Mouse (Mus musculus) MEL (cell line): ENCODE results near the gene Tab1. TPM values are rescaled to one million over a fixed set of nuclear protein-coding genes. Genes with fewer than 3 reads are reported as not detected.

ENCODE experiments used
- DNase-seq: peaks from one replicate; pipeline ENCODE4 v3.0.0; 2011; ENCODE audit warnings: low read depth, low spot score
- H3K27ac ChIP-seq: 2 replicates; pipeline ENCODE4 v1.5.1; 2012; ENCODE audit warnings: low read depth, mild to moderate bottlenecking, control low read depth, low read length, moderate library complexity; ENCODE audit not compliant: control insufficient read depth
- H3K27me3 ChIP-seq, 2 experiments: fragments of 150-350 bp in 1 of 2; sonication (generic) in 1 of 2; 2 replicates each; pipeline ENCODE4 v1.6.1; 2012; ENCODE audit warnings: low read length in 2 of 2, mild to moderate bottlenecking in 2 of 2, improper control_type of control experiment in 1 of 2, moderate library complexity in 1 of 2; ENCODE audit not compliant: insufficient read depth in 2 of 2, control insufficient read depth in 1 of 2
- H3K36me3 ChIP-seq, 2 experiments: 2 replicates each; pipeline ENCODE4 v1.6.1; 2012 to 2014; ENCODE audit warnings: low read length in 2 of 2, improper control_type of control experiment in 1 of 2, inconsistent platforms in 1 of 2, mild to moderate bottlenecking in 1 of 2; ENCODE audit not compliant: insufficient read depth in 2 of 2, control insufficient read depth in 1 of 2
- H3K4me1 ChIP-seq, 2 experiments: fragments of 150-350 bp in 1 of 2; sonication (generic) in 1 of 2; 2 replicates each; pipeline ENCODE4 v1.6.1; 2012; ENCODE audit warnings: low read length in 2 of 2, improper control_type of control experiment in 1 of 2, mild to moderate bottlenecking in 1 of 2; ENCODE audit not compliant: insufficient read depth in 2 of 2, control insufficient read depth in 1 of 2
- H3K4me3 ChIP-seq, 2 experiments: fragments of 150-350 bp in 1 of 2; sonication (generic) in 1 of 2; 2 replicates each; pipeline ENCODE4 v1.5.1; 2012; ENCODE audit warnings: low read depth in 2 of 2, low read length in 2 of 2, mild to moderate bottlenecking in 2 of 2, moderate library complexity in 2 of 2, control low read depth in 1 of 2, improper control_type of control experiment in 1 of 2; ENCODE audit not compliant: control insufficient read depth in 1 of 2, insufficient read depth in 1 of 2
- H3K79me2 ChIP-seq: 2 replicates; pipeline ENCODE4 v1.6.1; 2012; ENCODE audit warnings: mild to moderate bottlenecking, low read length, moderate library complexity; ENCODE audit not compliant: control insufficient read depth, poor library complexity, insufficient read depth
- H3K9ac ChIP-seq: 2 replicates; pipeline ENCODE4 v1.6.1; 2012; ENCODE audit warnings: low read depth, mild to moderate bottlenecking, control low read depth, low read length, moderate library complexity; ENCODE audit not compliant: control insufficient read depth, poor library complexity, severe bottlenecking
- H3K9me3 ChIP-seq: fragments of 150-350 bp; sonication (generic); replicated peaks from 2 replicates; pipeline ENCODE4 v1.6.1; 2012; ENCODE audit warnings: mild to moderate bottlenecking, low read length, improper control_type of control experiment, moderate library complexity; ENCODE audit not compliant: insufficient read depth
- BHLHE40 ChIP-seq: IDR thresholded peaks from 2 replicates; pipeline ENCODE4 v1.6.1; 2012; ENCODE audit warnings: low read depth, mild to moderate bottlenecking, inconsistent platforms, low read length, improper control_type of control experiment, borderline replicate concordance
- CHD1 ChIP-seq: IDR thresholded peaks from 2 replicates; pipeline ENCODE4 v1.6.1; 2012; ENCODE audit warnings: low read depth, mild to moderate bottlenecking, inconsistent platforms, low read length, improper control_type of control experiment
- CHD2 ChIP-seq: IDR thresholded peaks from 2 replicates; pipeline ENCODE4 v1.6.1; 2011; ENCODE audit warnings: low read length, improper control_type of control experiment
- E2F4 ChIP-seq: IDR thresholded peaks from 2 replicates; pipeline ENCODE4 v1.6.1; 2011; ENCODE audit warnings: low read depth, low read length, improper control_type of control experiment, borderline replicate concordance
- ELF1 ChIP-seq: IDR thresholded peaks from 2 replicates; pipeline ENCODE4 v1.6.1; 2014; ENCODE audit warnings: low read depth, mild to moderate bottlenecking, inconsistent platforms, low read length, improper control_type of control experiment, moderate library complexity
- EP300 ChIP-seq, 2 experiments: IDR thresholded peaks; 2 replicates each; pipeline ENCODE4 v1.6.1; 2011; ENCODE audit warnings: improper control_type of control experiment in 2 of 2, low read length in 2 of 2, low read depth in 1 of 2, mild to moderate bottlenecking in 1 of 2
- ETS1 ChIP-seq: IDR thresholded peaks from 2 replicates; pipeline ENCODE4 v1.6.1; 2012; ENCODE audit warnings: low read depth, mild to moderate bottlenecking, inconsistent platforms, low read length, improper control_type of control experiment, moderate library complexity
- GABPA ChIP-seq: IDR thresholded peaks from 2 replicates; pipeline ENCODE4 v1.6.1; 2012; ENCODE audit warnings: low read depth, mild to moderate bottlenecking, inconsistent platforms, low read length, improper control_type of control experiment, moderate library complexity
- GATA1 ChIP-seq: IDR thresholded peaks from 2 replicates; pipeline ENCODE4 v1.6.1; 2011; ENCODE audit warnings: low read depth, low read length, improper control_type of control experiment
- HCFC1 ChIP-seq: IDR thresholded peaks from 2 replicates; pipeline ENCODE4 v1.6.1; 2012; ENCODE audit warnings: low read depth, mild to moderate bottlenecking, inconsistent platforms, low read length, improper control_type of control experiment, moderate library complexity
- JUND ChIP-seq: IDR thresholded peaks from 2 replicates; pipeline ENCODE4 v1.6.1; 2011; ENCODE audit warnings: low read depth, mild to moderate bottlenecking, improper control_type of control experiment, low read length
- KAT2A ChIP-seq: conservative IDR thresholded peaks from 2 replicates; pipeline ENCODE4 v1.6.1; 2012; ENCODE audit warnings: low read depth, low read length, improper control_type of control experiment, inconsistent platforms
- MAX ChIP-seq: IDR thresholded peaks from 2 replicates; pipeline ENCODE4 v1.6.1; 2011; ENCODE audit warnings: low read length, improper control_type of control experiment
- MAZ ChIP-seq: IDR thresholded peaks from 2 replicates; pipeline ENCODE4 v1.6.1; 2012; ENCODE audit warnings: low read depth, mild to moderate bottlenecking, inconsistent platforms, low read length, improper control_type of control experiment
- MXI1 ChIP-seq: IDR thresholded peaks from 2 replicates; pipeline ENCODE4 v1.6.1; 2011; ENCODE audit warnings: mild to moderate bottlenecking, low read depth, low read length, improper control_type of control experiment
- MYB ChIP-seq: IDR thresholded peaks from 2 replicates; pipeline ENCODE4 v1.6.1; 2011; ENCODE audit warnings: mild to moderate bottlenecking, low read depth, low read length, improper control_type of control experiment
- MYC ChIP-seq: IDR thresholded peaks from 2 replicates; pipeline ENCODE4 v1.6.1; 2011; ENCODE audit warnings: low read depth, mild to moderate bottlenecking, low read length, improper control_type of control experiment, moderate library complexity
- NELFE ChIP-seq: IDR thresholded peaks from 2 replicates; pipeline ENCODE4 v1.6.1; 2011; ENCODE audit warnings: low read depth, low read length, improper control_type of control experiment
- NRF1 ChIP-seq: IDR thresholded peaks from 2 replicates; pipeline ENCODE4 v1.6.1; 2014; ENCODE audit warnings: low read depth, mild to moderate bottlenecking, inconsistent platforms, low read length, improper control_type of control experiment, moderate library complexity; ENCODE audit not compliant: poor library complexity, insufficient read depth, severe bottlenecking
- POLR2A ChIP-seq, 2 experiments: IDR thresholded peaks; 2 replicates each; pipeline ENCODE4 v1.6.1; 2011 to 2012; ENCODE audit warnings: low read length in 2 of 2, mild to moderate bottlenecking in 2 of 2, control low read depth in 1 of 2, improper control_type of control experiment in 1 of 2, low read depth in 1 of 2, moderate library complexity in 1 of 2; ENCODE audit not compliant: control insufficient read depth in 1 of 2, insufficient read depth in 1 of 2, poor library complexity in 1 of 2
- POLR2AphosphoS2 ChIP-seq: IDR thresholded peaks from 2 replicates; pipeline ENCODE4 v1.6.1; 2011; ENCODE audit warnings: low read length, improper control_type of control experiment
- POLR2AphosphoS5 ChIP-seq: IDR thresholded peaks from 2 replicates; pipeline ENCODE4 v1.6.1; 2012; ENCODE audit warnings: low read depth, borderline replicate concordance, mild to moderate bottlenecking, inconsistent platforms, low read length, moderate library complexity, mixed read lengths
- RCOR1 ChIP-seq: IDR thresholded peaks from 2 replicates; pipeline ENCODE4 v1.6.1; 2012; ENCODE audit warnings: low read depth, mild to moderate bottlenecking, inconsistent platforms, low read length, improper control_type of control experiment
- SIN3A ChIP-seq: IDR thresholded peaks from 2 replicates; pipeline ENCODE4 v1.6.1; 2012; ENCODE audit warnings: low read length, improper control_type of control experiment, inconsistent platforms
- SMC3 ChIP-seq: IDR thresholded peaks from 2 replicates; pipeline ENCODE4 v1.6.1; 2011; ENCODE audit warnings: low read depth, low read length, improper control_type of control experiment
- TAL1 ChIP-seq: IDR thresholded peaks from 2 replicates; pipeline ENCODE4 v1.6.1; 2012; ENCODE audit warnings: mild to moderate bottlenecking, inconsistent platforms, low read length, moderate library complexity, mixed read lengths
- TBP ChIP-seq: IDR thresholded peaks from 2 replicates; pipeline ENCODE4 v1.8.0; 2011; ENCODE audit warnings: low read depth, low read length, improper control_type of control experiment
- TCF12 ChIP-seq: IDR thresholded peaks from 2 replicates; pipeline ENCODE4 v1.6.1; 2014; ENCODE audit warnings: low read depth, mild to moderate bottlenecking, inconsistent platforms, low read length, improper control_type of control experiment, moderate library complexity
- UBTF ChIP-seq: IDR thresholded peaks from 2 replicates; pipeline ENCODE4 v1.6.1; 2012; ENCODE audit warnings: low read depth, mild to moderate bottlenecking, inconsistent platforms, low read length, improper control_type of control experiment, moderate library complexity, borderline replicate concordance; ENCODE audit not compliant: insufficient read depth
- USF1 ChIP-seq: IDR thresholded peaks from 2 replicates; pipeline ENCODE4 v1.6.1; 2014; ENCODE audit warnings: low read depth, mild to moderate bottlenecking, inconsistent platforms, low read length, improper control_type of control experiment, moderate library complexity
- USF2 ChIP-seq, 2 experiments: IDR thresholded peaks; 2 replicates each; pipeline ENCODE4 v1.6.1; 2011 to 2012; ENCODE audit warnings: improper control_type of control experiment in 2 of 2, low read length in 2 of 2, borderline replicate concordance in 1 of 2, inconsistent platforms in 1 of 2, low read depth in 1 of 2, mild to moderate bottlenecking in 1 of 2; ENCODE audit not compliant: insufficient read depth in 1 of 2
- ZC3H11A ChIP-seq: IDR thresholded peaks from 2 replicates; pipeline ENCODE4 v1.6.1; 2012; ENCODE audit warnings: low read depth, mild to moderate bottlenecking, inconsistent platforms, low read length, improper control_type of control experiment
- ZKSCAN1 ChIP-seq: IDR thresholded peaks from 2 replicates; pipeline ENCODE4 v1.6.1; 2012; ENCODE audit warnings: low read depth, mild to moderate bottlenecking, inconsistent platforms, low read length, improper control_type of control experiment, moderate library complexity
- ZMIZ1 ChIP-seq: IDR thresholded peaks from 2 replicates; pipeline ENCODE4 v1.6.1; 2012; ENCODE audit warnings: low read depth, mild to moderate bottlenecking, inconsistent platforms, low read length, improper control_type of control experiment, moderate library complexity
- ZNF384 ChIP-seq: IDR thresholded peaks from 2 replicates; pipeline ENCODE4 v1.6.1; 2012; ENCODE audit warnings: low read depth, mild to moderate bottlenecking, inconsistent platforms, low read length, improper control_type of control experiment
- polyA plus RNA-seq, 2 experiments: library from polyadenylated mRNA; stranded (reverse) in 1 of 2; unstranded in 1 of 2; fragments of >175 nt in 1 of 2; fragments of >200 nt in 1 of 2; gene quantifications; 2 replicates each; pipeline versions ENCODE4 v1.2.1 to v1.2.4; 2012; ENCODE audit warnings: low replicate concordance in 2 of 2, low read depth in 1 of 2; ENCODE audit not compliant: insufficient read length in 2 of 2, insufficient read depth in 1 of 2, missing spikeins in 1 of 2
- total RNA-seq: library from RNA; depleted of rRNA; stranded (reverse); fragments of 300-350 nt; gene quantifications from 2 replicates; pipeline ENCODE4 v1.2.3, GENCODE M21; 2012

Gene Tab1
- total and polyA plus RNA-seq, 3 experiments: 23.3 to 31.1 TPM; not detected in 1

DNA sequence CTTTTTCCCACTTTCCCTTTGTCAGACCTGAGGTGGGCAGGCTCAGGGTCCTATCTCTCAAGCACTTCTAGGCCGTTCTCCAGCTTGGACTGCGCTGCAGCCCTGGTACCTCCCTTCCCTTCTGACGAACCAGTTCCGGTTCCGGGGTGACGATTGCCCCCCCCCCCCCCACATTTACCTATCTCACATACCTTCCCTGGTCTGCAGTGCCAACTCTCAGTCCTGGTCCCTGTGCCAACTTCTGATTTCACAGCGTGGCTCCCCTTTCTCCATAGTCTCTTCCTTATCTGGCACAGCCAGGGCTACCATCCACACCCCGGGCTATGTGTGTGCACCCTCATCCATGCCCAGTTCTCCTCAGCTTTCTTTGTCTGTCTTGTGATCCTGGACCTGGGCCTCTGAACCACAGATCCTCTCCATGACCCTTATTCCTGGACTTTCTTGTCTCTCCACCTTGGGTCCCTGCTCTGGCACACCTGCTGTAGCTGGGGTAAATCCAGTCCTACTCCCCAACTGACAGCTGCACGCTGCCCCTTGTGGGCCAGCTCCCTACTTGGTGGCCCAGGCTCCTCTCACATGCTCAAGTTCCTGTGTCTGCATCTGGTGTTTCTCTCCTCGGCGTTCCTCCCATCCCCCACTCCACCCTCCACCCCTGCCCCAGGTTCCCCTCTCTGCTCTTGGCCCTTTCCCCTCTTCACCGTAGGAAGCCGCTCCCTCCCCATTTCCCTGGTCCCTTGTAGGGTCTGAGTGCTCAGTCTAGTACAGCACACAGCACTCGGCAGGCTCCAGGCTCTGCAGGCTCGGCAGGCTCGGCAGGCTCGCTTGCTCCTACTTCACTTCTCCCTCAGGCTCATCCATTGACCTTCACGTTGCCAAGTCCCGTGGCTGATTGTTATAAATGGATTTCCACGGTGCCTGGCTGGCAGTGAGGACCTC is 35.7 kb upstream of the Tab1 start:
- DNase-seq: peak; percentile 74
- Histone ChIP-seq H3K9ac (peak overlapping the region; percentile 55), H3K79me2 (peaks cover 21% of the 10 kb centered on the region), H3K4me3 (peak overlapping the region; percentile 35 to 61), H3K27me3 (no peaks in the 10 kb centered on the region), H3K27ac (peak overlapping the region; percentile 87), H3K9me3 (no peaks in the 10 kb centered on the region), H3K4me1 (peaks cover 11 to 32% of the 10 kb centered on the region in 2 experiments; a peak in 3 of 4 replicates), H3K36me3 (peaks cover 0 to 20% of the 10 kb centered on the region in 2 experiments; a peak in 2 of 4 replicates)
- no peak for TF ChIP-seq ZMIZ1
- TF ChIP-seq ZKSCAN1: no peak
- peak; percentile 40; the same call in 1 of the 2 replicates for TF ChIP-seq ELF1
- no peak for TF ChIP-seq MXI1
- no peak for TF ChIP-seq E2F4
- TF ChIP-seq SIN3A: 0 out of 2 replicates have a peak, but pooled peaks have one; percentile 6
- TF ChIP-seq ZC3H11A: no peak
- no peak for TF ChIP-seq USF2 (IDR thresholded peaks at IDR 0.05; ENCODE audit: borderline replicate concordance in 1 of 2, insufficient read depth in 1 of 2, low read depth in 1 of 2, low read length in 2 of 2)
- TF ChIP-seq ZNF384: no peak
- no peak for TF ChIP-seq KAT2A
- TF ChIP-seq CHD2: no peak
- TF ChIP-seq MYB: no peak
- TF ChIP-seq MAX: no peak
- TF ChIP-seq TCF12: peak; percentile 50; the same call in 1 of the 2 replicates
- peak; percentile 57 for TF ChIP-seq NELFE
- no peak for TF ChIP-seq CHD1
- TF ChIP-seq EP300 (IDR thresholded peaks at IDR 0.05; ENCODE audit: low read depth in 1 of 2, low read length in 2 of 2): peak; percentile 30 to 58
- no peak for TF ChIP-seq BHLHE40
- no peak for TF ChIP-seq TBP
- TF ChIP-seq MYC: peak; percentile 35; the same call in 1 of the 2 replicates
- no peak for TF ChIP-seq UBTF
- no peak for TF ChIP-seq SMC3
- TF ChIP-seq POLR2AphosphoS5: no peak
- peak; percentile 65; the same call in 1 of the 2 replicates for TF ChIP-seq RCOR1
- TF ChIP-seq POLR2A (IDR thresholded peaks at IDR 0.05; ENCODE audit: control insufficient read depth in 1 of 2, insufficient read depth in 1 of 2, low read depth in 1 of 2, low read length in 2 of 2, poor library complexity in 1 of 2): peak; percentile 33 to 69; a peak in 2 of 4 replicates
- peak; percentile 30; the same call in 1 of the 2 replicates for TF ChIP-seq GATA1
- no peak for TF ChIP-seq POLR2AphosphoS2
- no peak for TF ChIP-seq NRF1
- peak; percentile 83 for TF ChIP-seq TAL1
- TF ChIP-seq ETS1: 0 out of 2 replicates have a peak, but pooled peaks have one; percentile 26
- TF ChIP-seq GABPA: no peak
- peak; percentile 58; the same call in 1 of the 2 replicates for TF ChIP-seq HCFC1
- TF ChIP-seq USF1: no peak
- TF ChIP-seq MAZ: no peak
- TF ChIP-seq JUND: no peak
